Mouse (Mus musculus): ENCODE results near the gene Olfr33. TPM values are rescaled to one million over a fixed set of nuclear protein-coding genes. Genes with fewer than 3 reads are reported as not detected.
A peak's percentile ranks its signal among the peaks of the same experiment; 100 is the strongest.

Olfr33 gene
- polyA plus RNA-seq (2012; ENCODE audit: insufficient read depth, insufficient read length, missing spikeins) = not detected in 2 replicates

- TF ChIP-seq CTCF (IDR thresholded peaks at IDR 0.05; ENCODE audit: low read depth, low read length) = no peak
- no peak for TF ChIP-seq POLR2A (IDR thresholded peaks at IDR 0.05; ENCODE audit: borderline replicate concordance, low read depth, low read length)
- Histone ChIP-seq H3K4me1 (ENCODE audit: control insufficient read depth, insufficient read depth, low read length) (no peaks in the 10 kb centered on the region), H3K4me3 (ENCODE audit: insufficient read depth, low read length) (no peak within 1 kb of the TSS), H3K27ac (ENCODE audit: insufficient read depth, low read depth, low read length) (no peak within 1 kb of the TSS)
These were observed at the start of gene Olfr33 for GRCm38 (mm10) chr7:102718970-102719369. Olfr33 (minus strand) TSS chr7:102719070.

- H3K4me3 ChIP-seq (ENCODE audit: insufficient read depth, low read length) = no peak within 1 kb of the TSS
- TF ChIP-seq POLR2A (IDR thresholded peaks at IDR 0.05; ENCODE audit: borderline replicate concordance, low read depth, low read length) (no peak), CTCF (IDR thresholded peaks at IDR 0.05; ENCODE audit: low read depth, low read length) (no peak)
- H3K27ac ChIP-seq (ENCODE audit: insufficient read depth, low read depth, low read length) = no peak within 1 kb of the TSS
These were observed 40.4 kb upstream of the Olfr33 start, which contains the start of the genes Olfr560 and Olfr78 for GRCm38 (mm10) chr7:102759266-102759665. Olfr560 (minus strand) TSS chr7:102759366. Olfr78 (minus strand) TSS chr7:102759471.

DNA sequence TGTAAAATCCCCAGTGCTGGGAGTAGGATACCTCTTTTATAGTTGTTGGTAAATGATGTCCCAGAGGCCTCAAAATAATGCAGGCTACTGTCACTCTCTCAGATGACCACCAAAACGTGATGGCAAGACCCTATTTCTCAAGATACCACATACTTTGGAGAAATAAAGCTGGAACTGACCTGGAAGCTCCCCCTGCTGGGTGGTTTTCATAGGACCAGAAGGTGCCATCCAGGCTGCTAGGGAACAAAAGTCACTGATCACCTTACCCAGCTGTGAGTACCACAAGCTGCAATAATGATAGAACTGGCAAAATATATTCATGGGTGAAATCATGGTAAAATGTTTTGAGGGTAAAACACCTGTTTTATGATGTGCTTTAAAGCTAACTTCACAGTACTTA, 33.2 kb upstream of the Olfr33 start:
- Histone ChIP-seq H3K4me1 (ENCODE audit: control insufficient read depth, insufficient read depth, low read length) (no peaks in the 10 kb centered on the region), H3K4me3 (ENCODE audit: insufficient read depth, low read length) (no peak overlapping the region), H3K27ac (ENCODE audit: insufficient read depth, low read depth, low read length) (no peak overlapping the region)
- TF ChIP-seq CTCF (IDR thresholded peaks at IDR 0.05; ENCODE audit: low read depth, low read length) (no peak), POLR2A (IDR thresholded peaks at IDR 0.05; ENCODE audit: borderline replicate concordance, low read depth, low read length) (no peak)

More at GRCm38 (mm10) chr7:102759266-102759665, 40.4 kb upstream of the Olfr33 start, which contains the start of the genes Olfr560 and Olfr78:
- no peaks in the 10 kb centered on the region for H3K4me1 ChIP-seq (ENCODE audit: control insufficient read depth, insufficient read depth, low read length)

GRCm38 (mm10) chr7:102737705-102738104, 18.8 kb upstream of the Olfr33 start:
- no peak overlapping the region for H3K4me3 ChIP-seq (ENCODE audit: insufficient read depth, low read length)
- no peak overlapping the region for H3K27ac ChIP-seq (ENCODE audit: insufficient read depth, low read depth, low read length)
- TF ChIP-seq POLR2A (IDR thresholded peaks at IDR 0.05; ENCODE audit: borderline replicate concordance, low read depth, low read length) (no peak), CTCF (IDR thresholded peaks at IDR 0.05; ENCODE audit: low read depth, low read length) (no peak)
- H3K4me1 ChIP-seq (ENCODE audit: control insufficient read depth, insufficient read depth, low read length) = no peaks in the 10 kb centered on the region

DNA sequence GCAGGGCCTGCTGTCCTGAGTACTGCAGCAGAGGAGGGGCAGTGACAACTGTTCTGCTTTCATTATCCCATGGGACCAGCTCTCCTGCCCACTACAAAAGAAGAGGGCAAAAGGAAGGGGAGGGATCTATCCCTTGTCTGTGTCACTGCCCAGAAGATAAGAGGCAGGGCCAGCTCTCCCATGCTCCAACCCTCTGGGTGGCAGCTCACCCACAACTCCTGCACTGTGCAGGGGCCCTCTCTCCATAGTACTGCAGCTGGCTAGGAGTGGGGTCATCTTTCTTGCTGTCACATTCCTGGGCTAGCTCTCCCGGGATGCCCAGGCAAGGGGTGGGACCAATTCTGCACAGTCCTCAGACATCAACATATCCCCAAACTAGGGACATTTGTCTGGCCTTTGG, 14.9 kb upstream of the Olfr33 start:
- no peaks in the 10 kb centered on the region for H3K4me1 ChIP-seq (ENCODE audit: control insufficient read depth, insufficient read depth, low read length)
- H3K27ac ChIP-seq (ENCODE audit: insufficient read depth, low read depth, low read length) = no peak overlapping the region
- TF ChIP-seq POLR2A (IDR thresholded peaks at IDR 0.05; ENCODE audit: borderline replicate concordance, low read depth, low read length) (no peak), CTCF (IDR thresholded peaks at IDR 0.05; ENCODE audit: low read depth, low read length) (no peak)
- no peak overlapping the region for H3K4me3 ChIP-seq (ENCODE audit: insufficient read depth, low read length)

DNA sequence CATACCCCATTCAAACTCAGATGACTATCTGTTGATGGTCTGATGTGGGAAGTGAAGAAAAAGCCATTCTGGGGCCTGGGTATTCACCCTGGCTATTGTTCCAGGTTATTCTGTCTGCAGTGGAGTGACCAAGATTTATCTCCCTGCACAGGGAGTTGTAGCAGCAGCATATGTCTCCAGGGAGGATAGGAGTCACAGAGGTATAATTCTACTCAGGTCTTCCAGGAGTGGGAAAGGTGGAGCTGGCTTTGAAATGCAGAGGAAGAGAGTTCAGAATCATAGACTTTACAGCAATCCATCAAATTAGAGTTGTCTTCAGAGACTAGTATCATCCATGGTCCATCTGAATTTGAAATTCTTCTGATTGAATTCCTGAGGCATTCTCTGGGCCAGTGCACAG, 8.5 kb upstream of the Olfr33 start, which contains the start of gene Olfr559:
Olfr559 (minus strand) TSS at position 101 of the 400 bp plus-strand sequence.
- H3K4me1 ChIP-seq (ENCODE audit: control insufficient read depth, insufficient read depth, low read length) = no peaks in the 10 kb centered on the region
- TF ChIP-seq CTCF (IDR thresholded peaks at IDR 0.05; ENCODE audit: low read depth, low read length) = no peak
- TF ChIP-seq POLR2A (IDR thresholded peaks at IDR 0.05; ENCODE audit: borderline replicate concordance, low read depth, low read length) = no peak
- no peak within 1 kb of the TSS for H3K4me3 ChIP-seq (ENCODE audit: insufficient read depth, low read length)
- H3K27ac ChIP-seq (ENCODE audit: insufficient read depth, low read depth, low read length) = no peak within 1 kb of the TSS

- Histone ChIP-seq H3K4me1 (ENCODE audit: control insufficient read depth, insufficient read depth, low read length) (no peaks in the 10 kb centered on the region), H3K27ac (ENCODE audit: insufficient read depth, low read depth, low read length) (no peak within 1 kb of the TSS), H3K4me3 (ENCODE audit: insufficient read depth, low read length) (no peak within 1 kb of the TSS)
- TF ChIP-seq CTCF (IDR thresholded peaks at IDR 0.05; ENCODE audit: low read depth, low read length) (no peak), POLR2A (IDR thresholded peaks at IDR 0.05; ENCODE audit: borderline replicate concordance, low read depth, low read length) (no peak)
These were observed 17.0 kb downstream of the Olfr33 start, which contains the start of gene Olfr558 for GRCm38 (mm10) chr7:102701915-102702314. Olfr558 (plus strand) TSS chr7:102702215.

DNA sequence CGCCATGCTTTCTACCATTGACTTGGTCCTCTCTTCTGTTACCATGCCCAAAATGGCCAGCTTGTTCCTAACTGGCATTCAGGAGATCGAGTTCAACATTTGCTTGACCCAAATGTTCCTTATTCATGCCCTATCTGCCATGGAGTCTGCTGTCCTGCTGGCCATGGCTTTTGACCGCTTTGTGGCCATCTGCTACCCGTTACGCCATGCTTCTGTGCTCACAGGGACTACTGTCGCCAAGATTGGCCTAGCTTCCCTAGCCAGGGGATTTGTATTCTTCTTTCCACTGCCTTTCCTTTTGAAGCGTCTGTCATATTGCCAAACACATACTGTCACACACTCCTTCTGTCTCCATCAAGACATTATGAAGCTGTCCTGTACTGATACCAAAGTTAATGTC, 20.4 kb downstream of the Olfr33 start:
- TF ChIP-seq POLR2A (IDR thresholded peaks at IDR 0.05; ENCODE audit: borderline replicate concordance, low read depth, low read length) = no peak
- no peak for TF ChIP-seq CTCF (IDR thresholded peaks at IDR 0.05; ENCODE audit: low read depth, low read length)
- H3K4me3 ChIP-seq (ENCODE audit: insufficient read depth, low read length) = no peak overlapping the region
- H3K27ac ChIP-seq (ENCODE audit: insufficient read depth, low read depth, low read length) = no peak overlapping the region
- no peaks in the 10 kb centered on the region for H3K4me1 ChIP-seq (ENCODE audit: control insufficient read depth, insufficient read depth, low read length)

DNA sequence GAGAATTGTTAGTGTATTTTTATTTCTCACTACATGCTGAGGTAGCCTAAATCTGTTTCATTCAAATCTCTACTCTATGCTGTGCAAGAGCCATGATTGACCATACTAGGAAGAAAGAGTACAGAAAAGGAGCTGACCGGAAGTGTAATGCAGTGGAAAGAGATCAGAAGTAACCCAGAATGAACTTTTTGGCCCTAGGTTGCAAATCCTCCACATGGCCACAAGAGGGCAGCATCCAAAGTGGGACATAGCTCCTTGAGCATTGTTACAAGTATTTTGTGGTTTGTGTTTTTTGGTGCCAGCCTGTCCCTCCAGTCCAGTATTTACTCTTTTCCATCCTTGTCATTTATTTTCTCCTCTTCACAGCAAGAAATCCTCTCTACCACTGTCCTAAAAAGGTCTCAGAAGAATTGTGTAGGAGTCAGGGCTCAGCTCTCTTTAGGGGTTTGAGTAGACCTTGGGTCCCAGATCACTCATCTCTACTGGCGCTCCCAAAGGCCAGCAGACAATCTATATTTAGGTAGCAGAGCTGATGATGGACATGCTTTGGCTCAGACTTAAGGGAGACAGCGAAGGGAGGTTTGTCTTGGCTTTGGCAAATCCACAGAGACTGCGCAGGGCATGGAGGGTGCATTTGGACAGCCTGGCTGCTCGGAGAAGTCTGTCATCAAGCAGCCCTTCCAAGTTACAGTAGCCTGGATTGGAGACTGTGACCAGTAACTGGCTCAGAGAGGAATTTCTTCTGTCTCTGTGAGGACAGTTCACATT, 23.3 kb downstream of the Olfr33 start, which contains the start of gene Olfr557:
Olfr557 (plus strand) TSS at position 553 of the 768 bp plus-strand sequence.
- no peak within 1 kb of the TSS for H3K27ac ChIP-seq (ENCODE audit: insufficient read depth, low read depth, low read length)
- no peak within 1 kb of the TSS for H3K4me3 ChIP-seq (ENCODE audit: insufficient read depth, low read length)
- H3K4me1 ChIP-seq (ENCODE audit: control insufficient read depth, insufficient read depth, low read length) = no peaks in the 10 kb centered on the region
- TF ChIP-seq POLR2A (IDR thresholded peaks at IDR 0.05; ENCODE audit: borderline replicate concordance, low read depth, low read length) (no peak), CTCF (IDR thresholded peaks at IDR 0.05; ENCODE audit: low read depth, low read length) (no peak)

DNA sequence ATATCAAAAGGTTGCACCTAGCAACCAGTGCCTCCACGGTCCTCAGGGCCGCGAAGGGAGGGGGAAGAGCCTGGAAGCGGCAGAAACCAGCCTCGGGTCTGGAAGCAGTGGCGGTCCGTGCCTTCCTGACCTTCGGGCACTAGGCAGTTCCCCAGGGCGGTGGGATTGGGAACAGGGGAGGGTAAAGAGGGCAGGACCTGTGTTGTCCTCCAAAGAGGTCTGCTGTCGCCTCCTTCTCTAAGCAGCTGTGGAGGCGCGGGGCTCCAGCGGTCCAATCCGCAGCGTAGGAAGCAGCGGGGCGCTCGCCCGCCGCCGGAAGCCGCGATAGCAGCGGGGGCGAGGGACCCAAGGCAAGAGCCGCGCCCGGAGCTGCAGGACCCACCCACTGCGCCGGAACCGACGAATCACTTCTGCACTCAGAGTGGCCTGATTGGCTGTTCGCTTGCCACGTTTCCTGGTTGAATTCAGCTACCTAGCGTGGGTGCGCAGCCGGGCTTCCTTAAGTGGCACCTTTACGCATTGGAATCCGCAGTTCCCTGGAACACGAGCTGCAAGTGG, 31.8 kb downstream of the Olfr33 start, which contains the start of gene Trim68:
Trim68 (minus strand) TSS at position 384 of the 558 bp plus-strand sequence.
- no peaks in the 10 kb centered on the region; the same call in 1 of the 2 replicates for H3K4me1 ChIP-seq (ENCODE audit: control insufficient read depth, insufficient read depth, low read length)
- no peak within 1 kb of the TSS; the same call in 1 of the 2 replicates for H3K27ac ChIP-seq (ENCODE audit: insufficient read depth, low read depth, low read length)
- TF ChIP-seq POLR2A (IDR thresholded peaks at IDR 0.05; ENCODE audit: borderline replicate concordance, low read depth, low read length) = no peak
- TF ChIP-seq CTCF (IDR thresholded peaks at IDR 0.05; ENCODE audit: low read depth, low read length) = no peak
- peak within 1 kb of the TSS; percentile 77 for H3K4me3 ChIP-seq (ENCODE audit: insufficient read depth, low read length)

All from bone marrow macrophage, adult 2 months (primary cell).